Mouse (Mus musculus): ENCODE measurements around the gene Gdf10. TPM values are rescaled to one million over a fixed set of nuclear protein-coding genes. Genes with fewer than 3 reads are reported as not detected.

Gdf10 gene
- polyA plus RNA-seq, 1 experiment from 2014 or later: 4.9 TPM

GRCm38 (mm10) chr14:33977748-33978147 is 54.4 kb downstream of the Gdf10 start:
- Histone ChIP-seq H3K4me3 (replicated peaks; ENCODE audit: low read depth, low read length) (peak overlapping the region; percentile 39), H3K9me3 (ENCODE audit: control insufficient read depth, low read length) (no peaks in the 10 kb centered on the region)

GRCm38 (mm10) chr14:33978604-33979059 is 55.2 kb downstream of the Gdf10 start, which contains the start of gene Zfp488:
Zfp488 (minus strand) TSS chr14:33978764.
- H3K4me1 ChIP-seq (ENCODE audit: control insufficient read depth, insufficient read depth, low read length): peaks cover 9% of the 10 kb centered on the region; the same call in 1 of the 2 replicates
- no peaks in the 10 kb centered on the region for H3K27me3 ChIP-seq (ENCODE audit: control insufficient read depth, insufficient read depth, low read length)
- no peaks in the 10 kb centered on the region for H3K36me3 ChIP-seq (ENCODE audit: control insufficient read depth, insufficient read depth, low read length)
- H3K4me2 ChIP-seq (ENCODE audit: low read length): peak within 1 kb of the TSS; percentile 71
- DNase-seq (peak; percentile 66), ATAC-seq (ENCODE audit: low FRiP score, low TSS enrichment) (peak; percentile 53)
- peak within 1 kb of the TSS; percentile 39 for H3K4me3 ChIP-seq (replicated peaks; ENCODE audit: low read depth, low read length)
- 3% methylated on average over 25 of the region's 25 CpGs for WGBS
- H3K27ac ChIP-seq (replicated peaks; ENCODE audit: low read depth, low read length): peak within 1 kb of the TSS; percentile 8; the same call in 1 of the 2 replicates
- no peaks in the 10 kb centered on the region for H3K9me3 ChIP-seq (ENCODE audit: control insufficient read depth, low read length)
- peak within 1 kb of the TSS; percentile 37; the same call in 1 of the 2 replicates for H3K9ac ChIP-seq (replicated peaks; ENCODE audit: low read length)

More at GRCm38 (mm10) chr14:33977748-33978147, 54.4 kb downstream of the Gdf10 start:
- DNase-seq: peak; percentile 32
- no peak for ATAC-seq (ENCODE audit: low FRiP score, low TSS enrichment)
- Histone ChIP-seq H3K27ac (replicated peaks; ENCODE audit: low read depth, low read length) (peak overlapping the region; percentile 8; the same call in 1 of the 2 replicates), H3K36me3 (ENCODE audit: control insufficient read depth, insufficient read depth, low read length) (no peaks in the 10 kb centered on the region), H3K9ac (replicated peaks; ENCODE audit: low read length) (0 out of 2 replicates have a peak overlapping the region, but pooled peaks have one; percentile 3), H3K4me2 (ENCODE audit: low read length) (peak overlapping the region; percentile 71), H3K27me3 (ENCODE audit: control insufficient read depth, insufficient read depth, low read length) (no peaks in the 10 kb centered on the region), H3K4me1 (ENCODE audit: control insufficient read depth, insufficient read depth, low read length) (peaks cover 9% of the 10 kb centered on the region; the same call in 1 of the 2 replicates)
- 26% methylated on average over 7 of the region's 7 CpGs for WGBS

Other genes with a start within 250 kb of the Gdf10 start
- gene Gdf2, start 17.5 kb downstream of the Gdf10 start, polyA plus RNA-seq (2014; fragmentation: Nextera tagmentation; extraction: Ambion mirVana): not detected in 2 replicates
- gene Rbp3, start 30.4 kb downstream of the Gdf10 start, polyA plus RNA-seq (2014; fragmentation: Nextera tagmentation; extraction: Ambion mirVana): not detected in 2 replicates
- 1.3 and 1.8 TPM in 2 replicates for gene Zfp488, start 55.2 kb downstream of the Gdf10 start, polyA plus RNA-seq (2014; fragmentation: Nextera tagmentation; extraction: Ambion mirVana)
- not detected in 2 replicates for gene Gm30083, start 91.6 kb downstream of the Gdf10 start, polyA plus RNA-seq (2014; fragmentation: Nextera tagmentation; extraction: Ambion mirVana)
- not detected in 2 replicates for gene Gm5460, start 93.2 kb downstream of the Gdf10 start, polyA plus RNA-seq (2014; fragmentation: Nextera tagmentation; extraction: Ambion mirVana)
- gene Antxrl, start 129.1 kb downstream of the Gdf10 start, polyA plus RNA-seq (2014; fragmentation: Nextera tagmentation; extraction: Ambion mirVana): not detected in 2 replicates
- gene Anxa8, start 162.4 kb downstream of the Gdf10 start, polyA plus RNA-seq (2014; fragmentation: Nextera tagmentation; extraction: Ambion mirVana): not detected in 2 replicates
- not detected in 2 replicates for gene A630023A22Rik, start 179.2 kb downstream of the Gdf10 start, polyA plus RNA-seq (2014; fragmentation: Nextera tagmentation; extraction: Ambion mirVana)
- 0.13 and 0.18 TPM in 2 replicates for gene Npy4r, start 228.9 kb downstream of the Gdf10 start, polyA plus RNA-seq (2014; fragmentation: Nextera tagmentation; extraction: Ambion mirVana)

All from midbrain, embryonic 14.5 days (tissue).